Mouse (Mus musculus): ENCODE measurements around the gene Marcksl1. TPM values are rescaled to one million over a fixed set of nuclear protein-coding genes. Genes with fewer than 3 reads are reported as not detected.
A peak's percentile ranks its signal among the peaks of the same experiment; 100 is the strongest.

The Marcksl1 gene
- total RNA-seq (2021) (1 to 10 TPM; 3.5 to 5.1 TPM), polyA plus RNA-seq (2012; rRNA removed) (5.1 and 7.0 TPM in 2 replicates)
- long read RNA-seq, transcript Marcksl1-201 (2 exons, 1,605 nt): major isoform, 14 of 14 reads
- long read RNA-seq, partial matches to known transcripts: 0 of 14 reads
- long read RNA-seq, other reads (novel, unspliced or antisense): 0 of 14 reads

GRCm38 (mm10) chr4:129513086-129513767 lies at the start of gene Marcksl1:
Gene Marcksl1, plus strand, starts transcription at chr4:129513581.
- Histone ChIP-seq H3K79me2 (replicated peaks; ENCODE audit: control insufficient read depth, insufficient read depth, low read length) (no peaks in the 10 kb centered on the region), H3K4me3 (peak within 1 kb of the TSS; percentile 62), H3K27ac (peak within 1 kb of the TSS; percentile 60; the same call in 1 of the 2 replicates), H3K36me3 (ENCODE audit: control insufficient read depth, insufficient read depth, low read length) (no peaks in the 10 kb centered on the region), H3K4me1 (ENCODE audit: control insufficient read depth, insufficient read depth, low read length) (peaks cover 2% of the 10 kb centered on the region; the same call in 1 of the 2 replicates), H3K27me3 (ENCODE audit: control insufficient read depth, insufficient read depth, low read length) (no peaks in the 10 kb centered on the region), H3K9ac (ENCODE audit: low read depth, low read length) (peak within 1 kb of the TSS; percentile 79)
- WGBS: 13% methylated on average over 47 of the region's 47 CpGs
- intact Hi-C loops (cut with DNase I): no loop called here
- DNase-seq: peak; percentile 84 to 88
- peak; percentile 55; the same call in 1 of the 2 replicates for TF ChIP-seq POLR2A (IDR thresholded peaks at IDR 0.05; ENCODE audit: insufficient read depth, low read depth, low read length)
- no peak for TF ChIP-seq EP300 (IDR thresholded peaks at IDR 0.05; ENCODE audit: insufficient read depth, low read depth, low read length)

GRCm38 (mm10) chr4:129464286-129464815 lies 49.0 kb upstream of the Marcksl1 start:
- WGBS: 83% methylated on average over 4 of the region's 4 CpGs
- no peak overlapping the region for H3K27ac ChIP-seq
- intact Hi-C loops (cut with DNase I): loop anchor here (5.0 kb wide), 1 partner anchor 277 kb away; the partner anchor contains the start of genes S100pbp and Yars
- no peaks in the 10 kb centered on the region; the same call in 1 of the 2 replicates for H3K4me1 ChIP-seq (ENCODE audit: control insufficient read depth, insufficient read depth, low read length)
- no peak for DNase-seq
- no peak overlapping the region for H3K9ac ChIP-seq (ENCODE audit: low read depth, low read length)
- TF ChIP-seq CTCF (IDR thresholded peaks at IDR 0.05) (no peak), EP300 (IDR thresholded peaks at IDR 0.05; ENCODE audit: insufficient read depth, low read depth, low read length) (no peak), POLR2A (IDR thresholded peaks at IDR 0.05; ENCODE audit: insufficient read depth, low read depth, low read length) (no peak)
- H3K27me3 ChIP-seq (ENCODE audit: control insufficient read depth, insufficient read depth, low read length): no peaks in the 10 kb centered on the region
- no peak overlapping the region for H3K4me3 ChIP-seq
- no peaks in the 10 kb centered on the region for H3K36me3 ChIP-seq (ENCODE audit: control insufficient read depth, insufficient read depth, low read length)
- H3K79me2 ChIP-seq (replicated peaks; ENCODE audit: control insufficient read depth, insufficient read depth, low read length): no peaks in the 10 kb centered on the region

GRCm38 (mm10) chr4:129476047-129476446 lies 37.3 kb upstream of the Marcksl1 start:
- 95% methylated on average over 11 of the region's 11 CpGs for WGBS

GRCm38 (mm10) chr4:129479863-129480262 lies 33.5 kb upstream of the Marcksl1 start:
- DNase-seq: no peak
- Histone ChIP-seq H3K27me3 (ENCODE audit: control insufficient read depth, insufficient read depth, low read length) (no peaks in the 10 kb centered on the region), H3K27ac (no peak overlapping the region), H3K36me3 (ENCODE audit: control insufficient read depth, insufficient read depth, low read length) (no peaks in the 10 kb centered on the region), H3K4me1 (ENCODE audit: control insufficient read depth, insufficient read depth, low read length) (no peaks in the 10 kb centered on the region), H3K4me3 (no peak overlapping the region), H3K79me2 (replicated peaks; ENCODE audit: control insufficient read depth, insufficient read depth, low read length) (no peaks in the 10 kb centered on the region), H3K9ac (ENCODE audit: low read depth, low read length) (no peak overlapping the region)
- 93% methylated on average over 3 of the region's 3 CpGs for WGBS
- no peak for TF ChIP-seq CTCF (IDR thresholded peaks at IDR 0.05)
- no peak for TF ChIP-seq EP300 (IDR thresholded peaks at IDR 0.05; ENCODE audit: insufficient read depth, low read depth, low read length)
- intact Hi-C loops (cut with DNase I): no loop called here

More at GRCm38 (mm10) chr4:129476047-129476446, 37.3 kb upstream of the Marcksl1 start:
- H3K27me3 ChIP-seq (ENCODE audit: control insufficient read depth, insufficient read depth, low read length): no peaks in the 10 kb centered on the region
- no peaks in the 10 kb centered on the region for H3K79me2 ChIP-seq (replicated peaks; ENCODE audit: control insufficient read depth, insufficient read depth, low read length)
- no peak overlapping the region for H3K4me3 ChIP-seq
- H3K9ac ChIP-seq (ENCODE audit: low read depth, low read length): no peak overlapping the region
- TF ChIP-seq CTCF (IDR thresholded peaks at IDR 0.05): no peak
- no peak for TF ChIP-seq EP300 (IDR thresholded peaks at IDR 0.05; ENCODE audit: insufficient read depth, low read depth, low read length)
- TF ChIP-seq POLR2A (IDR thresholded peaks at IDR 0.05; ENCODE audit: insufficient read depth, low read depth, low read length): no peak
- no peaks in the 10 kb centered on the region for H3K36me3 ChIP-seq (ENCODE audit: control insufficient read depth, insufficient read depth, low read length)
- no peak for DNase-seq
- H3K27ac ChIP-seq: no peak overlapping the region
- H3K4me1 ChIP-seq (ENCODE audit: control insufficient read depth, insufficient read depth, low read length): no peaks in the 10 kb centered on the region
- intact Hi-C loops (cut with DNase I): no loop called here

GRCm38 (mm10) chr4:129481090-129481489 lies 32.3 kb upstream of the Marcksl1 start:
- intact Hi-C loops (cut with DNase I): no loop called here
- no peak overlapping the region for H3K9ac ChIP-seq (ENCODE audit: low read depth, low read length)
- no peak overlapping the region for H3K4me3 ChIP-seq
- no peaks in the 10 kb centered on the region for H3K79me2 ChIP-seq (replicated peaks; ENCODE audit: control insufficient read depth, insufficient read depth, low read length)
- WGBS: 83% methylated on average over 1 of the region's 1 CpGs
- no peak overlapping the region for H3K27ac ChIP-seq
- no peaks in the 10 kb centered on the region for H3K27me3 ChIP-seq (ENCODE audit: control insufficient read depth, insufficient read depth, low read length)
- no peak for DNase-seq
- no peaks in the 10 kb centered on the region for H3K36me3 ChIP-seq (ENCODE audit: control insufficient read depth, insufficient read depth, low read length)
- H3K4me1 ChIP-seq (ENCODE audit: control insufficient read depth, insufficient read depth, low read length): no peaks in the 10 kb centered on the region
- TF ChIP-seq CTCF (IDR thresholded peaks at IDR 0.05) (no peak), POLR2A (IDR thresholded peaks at IDR 0.05; ENCODE audit: insufficient read depth, low read depth, low read length) (no peak), EP300 (IDR thresholded peaks at IDR 0.05; ENCODE audit: insufficient read depth, low read depth, low read length) (no peak)
